Mouse (Mus musculus): Measurements from ENCODE around the gene Serpinf1.
A peak's percentile ranks its signal among the peaks of the same experiment; 100 is the strongest.

The Serpinf1 gene

GRCm38 (mm10) chr11:75455041-75455736, 32.7 kb upstream of the Serpinf1 start:
- peak in 1 of 2 experiments; percentile 20 for DNase-seq (ENCODE audit: low spot score in 2 of 2)

GRCm38 (mm10) chr11:75453991-75454930, 31.8 kb upstream of the Serpinf1 start, which contains the start of gene Wdr81:
TSS of gene Wdr81 (minus strand) at chr11:75454717.
- peak; percentile 70 to 80 for DNase-seq (ENCODE audit: low spot score in 2 of 2)

- DNase-seq (ENCODE audit: low spot score in 2 of 2): no peak
Measured at GRCm38 (mm10) chr11:75452812-75453557, 30.5 kb upstream of the Serpinf1 start.

GRCm38 (mm10) chr11:75452081-75452480, 29.6 kb upstream of the Serpinf1 start:
- no peak for DNase-seq (ENCODE audit: low spot score in 2 of 2)

GRCm38 (mm10) chr11:75450936-75451335, 28.4 kb upstream of the Serpinf1 start:
- DNase-seq (ENCODE audit: low spot score in 2 of 2): no peak

- DNase-seq (ENCODE audit: low spot score in 2 of 2): no peak
Measured at GRCm38 (mm10) chr11:75450304-75450908, 27.9 kb upstream of the Serpinf1 start.

- DNase-seq (ENCODE audit: low spot score in 2 of 2): peak; percentile 70 to 73
Measured at GRCm38 (mm10) chr11:75449695-75450094, 27.2 kb upstream of the Serpinf1 start.

- DNase-seq (ENCODE audit: low spot score in 2 of 2): no peak
Measured at GRCm38 (mm10) chr11:75448575-75448974, 26.1 kb upstream of the Serpinf1 start.

- DNase-seq (ENCODE audit: low spot score in 2 of 2): no peak
Measured at GRCm38 (mm10) chr11:75443711-75444110, 21.2 kb upstream of the Serpinf1 start.

- DNase-seq (ENCODE audit: low spot score in 2 of 2): no peak
Measured at GRCm38 (mm10) chr11:75441601-75442000, 19.1 kb upstream of the Serpinf1 start.

GRCm38 (mm10) chr11:75441034-75441433, 18.5 kb upstream of the Serpinf1 start:
- DNase-seq (ENCODE audit: low spot score in 2 of 2): no peak

GRCm38 (mm10) chr11:75439951-75440350, 17.4 kb upstream of the Serpinf1 start:
- no peak for DNase-seq (ENCODE audit: low spot score in 2 of 2)

- no peak for DNase-seq (ENCODE audit: low spot score in 2 of 2)
Measured at GRCm38 (mm10) chr11:75439363-75439762, 16.9 kb upstream of the Serpinf1 start, which contains the start of gene Serpinf2. TSS of gene Serpinf2 (minus strand) at chr11:75439591.

GRCm38 (mm10) chr11:75438804-75439203, 16.3 kb upstream of the Serpinf1 start:
- no peak for DNase-seq (ENCODE audit: low spot score in 2 of 2)

- DNase-seq (ENCODE audit: low spot score in 2 of 2): no peak
Measured at GRCm38 (mm10) chr11:75438194-75438593, 15.7 kb upstream of the Serpinf1 start.

GRCm38 (mm10) chr11:75434138-75434537, 11.6 kb upstream of the Serpinf1 start:
- no peak for DNase-seq (ENCODE audit: low spot score in 2 of 2)

- no peak for DNase-seq (ENCODE audit: low spot score in 2 of 2)
Measured at GRCm38 (mm10) chr11:75431307-75431706, 8.8 kb upstream of the Serpinf1 start.

- DNase-seq (ENCODE audit: low spot score in 2 of 2): peak in 1 of 2 experiments; percentile 34
Measured at GRCm38 (mm10) chr11:75429019-75429705, 6.7 kb upstream of the Serpinf1 start.

- no peak for DNase-seq (ENCODE audit: low spot score in 2 of 2)
Measured at GRCm38 (mm10) chr11:75424459-75424858, 2.0 kb upstream of the Serpinf1 start.

GRCm38 (mm10) chr11:75424033-75424432, 1.5 kb upstream of the Serpinf1 start:
- no peak for DNase-seq (ENCODE audit: low spot score in 2 of 2)

GRCm38 (mm10) chr11:75423091-75423490, 590 bp upstream of the Serpinf1 start:
- DNase-seq (ENCODE audit: low spot score in 2 of 2): no peak

Measured in spleen, postnatal 14 days (tissue).